8 mouse cellular contexts compared by ENCODE assay signal in genomic region chr9:102690891-102691290, GRCm38 (mm10). TPM values are rescaled to one million over a fixed set of nuclear protein-coding genes. Genes with fewer than 3 reads are reported as not detected.
DNase-seq lines count a peak whose midpoint lies in the region; ATAC-seq and TF ChIP-seq lines count a peak whose summit lies in the region.

No protein-coding gene starts in this region.

- H3K27me3 ChIP-seq in hindbrain, embryonic 11.5 days (ENCODE audit: control insufficient read depth, insufficient read depth, low read length): no peaks in the 10 kb centered on the region; the same call in 1 of the 2 replicates

- no peak for ATAC-seq in cerebellum, adult (ENCODE audit: insufficient number of reproducible peaks, low FRiP score, low TSS enrichment)
- peak; percentile 36 for ATAC-seq in hindbrain, embryonic 11.5 days (ENCODE audit: low FRiP score)

- no peak for TF ChIP-seq POLR2A in cortical plate, adult 2 months (IDR thresholded peaks at IDR 0.05; ENCODE audit: extremely low read depth, insufficient read depth, low read length)

- H3K4me3 ChIP-seq in cortical plate, adult 2 months (ENCODE audit: insufficient read depth, low read length): peak overlapping the region; percentile 77; the same call in 1 of the 2 replicates
- peak overlapping the region; percentile 44 for H3K4me3 ChIP-seq in hindbrain, embryonic 11.5 days (ENCODE audit: low read depth, low read length)

- peak; percentile 29 for DNase-seq in cerebellum, adult 9-10 months
- DNase-seq in hindbrain, embryonic 11.5 days (ENCODE audit: low spot score): peak; percentile 78
- DNase-seq in mesoderm, embryonic 11.5 days (ENCODE audit: low read depth, low spot score): peak; percentile 59
- DNase-seq in right cerebral cortex, postnatal 14 days: no peak
- no peak for DNase-seq in kidney, postnatal 14 days
- DNase-seq in gastrocnemius, adult 8-10 months (ENCODE audit: low spot score in 2 of 2): no peak

- peak overlapping the region; percentile 69; the same call in 1 of the 2 replicates for H3K9ac ChIP-seq in hindbrain, embryonic 11.5 days (ENCODE audit: low read depth, low read length)

- no peak overlapping the region for H3K27ac ChIP-seq in cortical plate, adult 2 months (ENCODE audit: insufficient read depth, low read length)
- H3K27ac ChIP-seq in hindbrain, embryonic 11.5 days (ENCODE audit: low read depth, low read length): peak overlapping the region; percentile 95

- no peak for TF ChIP-seq CTCF in cortical plate, adult 2 months (IDR thresholded peaks at IDR 0.05; ENCODE audit: extremely low read depth, insufficient read depth, low read length)

- H3K4me1 ChIP-seq in cortical plate, adult 2 months (ENCODE audit: control insufficient read depth, insufficient read depth, low read length): no peaks in the 10 kb centered on the region
- H3K4me1 ChIP-seq in hindbrain, embryonic 11.5 days (replicated peaks; ENCODE audit: control insufficient read depth, insufficient read depth, low read length): peaks cover 6% of the 10 kb centered on the region

- H3K9me3 ChIP-seq in hindbrain, embryonic 11.5 days (ENCODE audit: control insufficient read depth, low read length): no peaks in the 10 kb centered on the region

- H3K4me2 ChIP-seq in hindbrain, embryonic 11.5 days (replicated peaks; ENCODE audit: low read depth, low read length): peak overlapping the region; percentile 69

- no peaks in the 10 kb centered on the region for H3K36me3 ChIP-seq in hindbrain, embryonic 11.5 days (ENCODE audit: control insufficient read depth, insufficient read depth, low read length)

- WGBS in hindbrain, embryonic 11.5 days: under 1% methylated on average over 15 of the region's 15 CpGs

RNA-seq across cellular contexts. Expression of gene Amotl2, which starts 25.6 kb away (rescaled TPM):
- 13.3 and 16.1 TPM in 2 replicates for polyA plus RNA-seq in cortical plate, adult 2 months (2012; rRNA removed)
- polyA plus RNA-seq in hindbrain, embryonic 11.5 days (2014; fragmentation: Nextera tagmentation; extraction: Ambion mirVana): 39.7 and 47.8 TPM in 2 replicates
- total RNA-seq in gastrocnemius, adult 8-10 months (2022): 10 to 100 TPM; 12.7 to 17.4 (median 15.0) TPM

Comparison
In these comparisons a context has a peak if more than half of its experiments do, and no peak if none do; other contexts are left out.
1. DNase-seq: peak in cerebellum, adult 9-10 months (single experiment), hindbrain, embryonic 11.5 days (single experiment) and mesoderm, embryonic 11.5 days (single experiment); none in right cerebral cortex, postnatal 14 days (single experiment), kidney, postnatal 14 days (single experiment) and gastrocnemius, adult 8-10 months (0 of 2).